Mouse (Mus musculus) induced T-regulatory cell, adult 2 months (primary cell): ENCODE measurements at regions not wholly inside any gene's neighbourhood (a gene's known extent, or its start where the extent isn't known, plus 50 kb on each side); places are given as distances from the start of the nearest gene placed in this dataset.

Experiments used
- DNase-seq: peaks from one replicate; pipeline ENCODE4 v3.0.0-alpha.2; 2012; ENCODE audit warnings: low read depth

DNA sequence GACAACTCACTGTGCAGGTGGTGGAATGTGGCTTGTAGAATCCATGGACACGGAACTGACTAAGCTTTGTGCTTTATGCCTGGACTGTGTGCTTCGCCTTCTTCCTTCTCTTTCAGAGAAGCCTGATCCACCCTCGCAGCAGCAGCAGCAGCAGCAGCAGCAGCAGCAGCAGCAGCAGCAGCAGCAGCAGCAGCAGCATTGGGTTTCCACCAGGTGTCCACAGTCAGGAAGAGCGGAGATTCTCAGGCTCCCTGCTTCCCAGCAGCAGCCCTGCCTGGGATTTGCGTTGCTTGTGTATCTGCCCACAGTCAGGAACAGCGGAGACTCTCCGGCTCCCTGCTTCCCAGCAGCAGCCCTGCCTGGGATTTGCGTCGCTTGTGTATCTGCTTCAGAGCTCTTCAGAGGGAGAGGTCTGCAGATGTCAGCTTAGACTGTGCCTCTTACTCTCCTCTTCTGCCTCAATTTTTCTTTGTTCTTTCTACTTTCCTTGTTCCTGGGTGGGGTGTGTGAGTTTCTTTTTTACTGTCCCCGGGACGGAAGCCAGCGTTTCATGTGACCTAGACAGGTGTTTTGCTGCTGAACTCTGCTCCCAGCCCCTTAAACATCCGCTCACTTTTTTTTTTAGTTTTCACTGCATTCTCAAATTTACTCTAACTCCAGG, 168.1 kb upstream of the Olig3 start:
- DNase-seq: peak; percentile 94

- no peak for DNase-seq
These were observed 168.6 kb upstream of the Olig3 start for GRCm38 (mm10) chr10:19187716-19188081.

GRCm38 (mm10) chr10:19187084-19187615, 169.2 kb upstream of the Olig3 start:
- peak; percentile 80 for DNase-seq

DNA sequence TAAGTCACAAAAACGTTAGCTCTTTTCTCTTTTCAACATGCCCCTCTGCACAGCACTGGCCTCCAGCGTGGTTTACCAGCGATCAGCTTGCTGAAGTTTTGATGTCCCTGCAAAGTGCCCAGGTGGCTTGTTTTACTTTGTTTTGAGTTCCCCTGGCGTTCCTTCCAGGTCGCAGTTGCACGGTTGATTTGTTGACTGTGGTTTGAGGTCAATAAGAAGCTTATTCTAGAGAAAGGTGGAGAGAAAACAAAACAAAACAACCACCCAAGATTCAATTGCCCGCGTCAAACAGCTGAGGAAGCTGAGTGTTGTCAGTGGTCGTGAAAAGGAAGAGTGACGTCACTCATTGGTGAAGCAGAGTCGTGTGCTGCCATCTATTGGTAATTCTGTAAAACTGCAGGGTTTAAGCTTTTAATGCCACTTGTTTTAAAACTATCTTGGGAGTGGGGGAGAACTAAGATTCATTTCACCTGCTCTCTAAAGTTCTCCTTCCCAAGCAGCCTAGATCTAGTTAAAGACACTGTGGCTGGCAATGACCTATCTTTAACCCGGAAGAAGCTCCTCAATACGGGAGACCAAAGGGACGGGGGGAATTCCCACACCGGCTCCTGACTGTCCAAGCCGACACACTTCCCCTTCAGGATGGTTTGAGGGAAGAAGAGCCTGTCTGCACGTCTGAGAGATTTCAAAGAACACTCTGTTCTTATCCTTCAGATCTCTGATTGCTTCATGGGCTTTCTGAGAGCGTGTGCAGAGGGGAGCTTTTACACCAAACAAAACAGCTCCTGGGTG, 170.3 kb upstream of the Olig3 start:
- DNase-seq: peak; percentile 96

GRCm38 (mm10) chr10:19184886-19185285, 169.4 kb upstream of the Tnfaip3 start:
- peak; percentile 95 for DNase-seq

GRCm38 (mm10) chr10:19177895-19178294, 162.4 kb upstream of the Tnfaip3 start:
- no peak for DNase-seq

- no peak for DNase-seq
These were observed 162.0 kb upstream of the Tnfaip3 start for GRCm38 (mm10) chr10:19177414-19177813.

GRCm38 (mm10) chr10:19176249-19176648, 160.8 kb upstream of the Tnfaip3 start:
- no peak for DNase-seq

- peak; percentile 86 for DNase-seq
These were observed 156.4 kb upstream of the Tnfaip3 start for GRCm38 (mm10) chr10:19171834-19172233.

DNA sequence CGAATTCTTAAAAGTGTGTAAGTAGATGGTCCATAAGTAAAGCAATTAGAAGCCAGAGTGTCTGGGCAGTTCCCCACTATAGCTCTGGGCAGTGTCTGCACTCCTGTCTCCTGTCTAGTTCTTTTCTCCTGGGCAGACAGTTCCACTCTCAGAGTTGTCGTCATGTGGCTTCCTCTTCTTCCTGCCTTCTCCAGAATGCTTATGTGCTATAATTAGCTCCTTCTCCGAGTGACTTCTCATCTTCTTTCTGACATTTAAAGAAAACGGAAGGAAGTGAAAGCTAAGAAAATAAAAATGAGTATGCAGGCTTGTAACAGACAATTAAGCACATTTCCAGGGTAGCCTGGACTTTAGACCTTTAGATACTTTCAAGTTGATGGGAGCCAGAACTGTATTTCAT, 155.1 kb upstream of the Tnfaip3 start:
- peak; percentile 70 for DNase-seq

DNA sequence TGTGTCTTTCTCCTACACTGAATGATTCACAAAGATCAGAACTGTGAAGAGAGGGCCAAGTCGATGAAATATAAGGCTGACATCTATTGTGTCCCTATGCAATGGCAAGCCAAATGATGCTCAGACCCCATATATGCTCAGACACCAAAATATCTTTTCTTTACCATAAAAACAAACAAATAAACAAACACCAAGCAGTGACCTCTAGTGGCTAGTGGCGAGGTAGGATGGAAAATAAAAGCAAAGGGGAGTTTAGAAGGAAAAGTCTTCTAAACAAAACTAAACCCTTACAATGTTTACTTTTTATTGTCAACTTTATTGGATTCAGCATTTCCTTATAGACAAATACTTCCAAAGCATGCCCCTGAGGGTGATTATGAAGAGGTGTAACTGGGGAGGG, 153.8 kb upstream of the Tnfaip3 start:
- DNase-seq: peak; percentile 65

GRCm38 (mm10) chr10:19168362-19168761, 152.9 kb upstream of the Tnfaip3 start:
- no peak for DNase-seq

GRCm38 (mm10) chr10:19167641-19168271, 152.3 kb upstream of the Tnfaip3 start:
- DNase-seq: peak; percentile 76

- DNase-seq: no peak
These were observed 151.6 kb upstream of the Tnfaip3 start for GRCm38 (mm10) chr10:19167101-19167500.

DNA sequence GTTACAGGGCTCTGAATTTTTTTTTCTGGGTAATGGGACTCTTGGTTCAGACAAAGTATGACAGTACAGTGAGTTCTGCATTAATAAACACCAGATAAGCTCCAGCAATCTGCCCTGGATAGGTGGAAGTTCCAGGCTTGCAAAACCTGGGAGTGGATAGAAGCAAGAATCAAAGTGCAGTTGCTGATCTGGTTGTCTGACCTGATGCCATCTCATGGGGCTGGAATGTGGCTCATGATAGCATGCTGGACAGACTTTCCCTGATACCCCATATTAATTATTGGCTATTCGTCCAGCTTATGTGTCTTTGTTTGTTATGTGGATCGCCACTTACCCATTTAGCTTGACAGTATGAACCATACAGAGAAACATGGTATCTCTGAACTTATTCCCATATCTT, 146.6 kb upstream of the Tnfaip3 start:
- no peak for DNase-seq

GRCm38 (mm10) chr10:19161149-19161548, 145.7 kb upstream of the Tnfaip3 start:
- no peak for DNase-seq

- no peak for DNase-seq
These were observed 138.6 kb upstream of the Tnfaip3 start for GRCm38 (mm10) chr10:19154041-19154440.

- no peak for DNase-seq
These were observed 137.3 kb upstream of the Tnfaip3 start for GRCm38 (mm10) chr10:19152773-19153172.

GRCm38 (mm10) chr10:19150766-19151165, 135.3 kb upstream of the Tnfaip3 start:
- no peak for DNase-seq

- DNase-seq: no peak
These were observed 134.5 kb upstream of the Tnfaip3 start for GRCm38 (mm10) chr10:19150005-19150404.

DNA sequence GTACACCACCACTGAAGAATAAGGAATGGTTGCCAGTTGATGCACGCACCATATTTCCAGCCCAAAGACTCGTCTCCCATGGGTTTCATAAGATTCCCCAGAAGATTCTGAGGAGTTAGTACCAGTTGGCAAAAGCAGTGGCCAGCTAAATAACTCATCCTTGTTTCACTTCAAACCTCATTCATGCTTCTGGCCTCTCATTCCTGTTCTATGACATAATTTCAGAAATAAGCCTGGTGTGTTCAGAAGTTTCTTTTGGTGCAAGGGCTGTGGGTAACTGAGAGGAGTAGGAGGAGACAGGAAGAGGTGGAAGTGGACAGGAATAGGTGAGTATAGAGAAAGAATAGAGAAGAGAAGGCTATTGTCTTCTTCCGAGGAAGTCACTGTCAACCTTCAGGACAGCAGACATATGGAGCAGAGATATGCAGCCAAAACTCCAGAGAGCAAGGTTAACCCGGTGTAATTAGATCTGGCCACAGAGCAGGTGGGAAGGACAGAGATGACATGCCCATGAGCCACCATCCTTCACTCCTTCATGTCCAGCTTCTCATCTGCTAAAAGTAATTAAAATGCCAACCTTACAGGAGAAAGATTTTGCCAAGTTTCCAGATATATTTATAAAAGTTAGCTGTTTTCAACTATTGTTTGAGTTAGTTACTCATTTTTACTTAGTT, 133.9 kb upstream of the Tnfaip3 start:
- no peak for DNase-seq

DNA sequence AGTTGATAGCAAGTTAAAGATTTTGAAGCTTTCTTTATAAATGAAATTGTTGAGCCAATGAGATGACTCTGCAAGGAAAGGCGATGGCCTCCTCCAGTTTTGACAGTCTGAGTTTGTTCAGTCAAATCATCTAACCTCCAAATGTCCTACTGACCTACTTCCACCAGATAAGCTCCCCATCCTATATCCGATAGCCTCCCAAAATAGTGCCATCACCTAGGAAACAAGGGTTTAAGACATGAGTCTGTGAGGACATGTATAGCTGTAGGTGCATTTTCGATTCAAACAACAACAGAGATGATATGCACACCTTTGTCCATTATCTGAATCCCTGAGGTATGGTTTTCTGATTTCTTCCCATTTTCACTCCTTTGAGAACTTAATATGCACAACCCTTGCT, 126.0 kb upstream of the Tnfaip3 start:
- DNase-seq: no peak
